Mouse (Mus musculus) cerebellum, adult (tissue): ENCODE measurements around the gene Gstp3.
"Not testable (repeated sequence)": the region's sequence is repeated elsewhere in the genome, so short reads cannot be mapped to it uniquely, and the experiment has no call there.

Experiments used
- ATAC-seq: cut with Nextera tagmentation; 2 replicates; pipeline ENCODE4 v1.9.2; 2017; ENCODE audit warnings: mild to moderate bottlenecking, moderate library complexity, mixed read lengths; ENCODE audit not compliant: insufficient number of reproducible peaks, low FRiP score, low TSS enrichment

The Gstp3 gene

DNA sequence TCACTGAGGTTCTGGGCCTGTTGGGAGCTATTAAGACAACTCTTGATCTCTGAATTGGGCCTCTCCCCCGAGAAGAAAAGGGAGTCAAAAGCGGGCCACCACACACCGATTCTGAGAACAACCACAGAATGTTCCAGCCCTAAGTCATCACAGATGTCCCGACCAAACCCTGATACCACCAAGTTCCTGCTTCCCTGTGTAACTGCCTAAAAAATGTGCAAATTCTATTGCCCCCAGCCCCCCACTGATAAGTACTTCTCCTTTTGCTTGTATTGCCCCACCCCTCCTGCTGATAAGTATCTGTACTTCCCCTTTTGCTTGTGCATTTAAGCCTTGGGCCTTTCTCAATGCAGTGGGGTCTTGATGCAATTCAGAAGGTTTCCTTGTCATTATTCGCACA is 15.3 kb downstream of the Gstp3 start:
- ATAC-seq, result not testable (repeated sequence)

- ATAC-seq, result no peak
These were observed 17.2 kb downstream of the Gstp3 start for GRCm38 (mm10) chr19:4042124-4042523.

- ATAC-seq, result not testable (repeated sequence)
These were observed 17.9 kb downstream of the Gstp3 start for GRCm38 (mm10) chr19:4041500-4041899.

GRCm38 (mm10) chr19:4040941-4041340 is 18.4 kb downstream of the Gstp3 start:
- ATAC-seq, result not testable (repeated sequence)

GRCm38 (mm10) chr19:4037788-4038232 is 21.6 kb downstream of the Gstp3 start, which contains the start of gene Gstp1:
Gstp1 (minus strand) TSS chr19:4037985.
- ATAC-seq, result peak; percentile 70; the same call in 1 of the 2 replicates

- ATAC-seq, result not testable (repeated sequence)
These were observed 22.1 kb downstream of the Gstp3 start for GRCm38 (mm10) chr19:4037154-4037787.

- no peak for ATAC-seq
These were observed 22.9 kb downstream of the Gstp3 start for GRCm38 (mm10) chr19:4036327-4037045.

DNA sequence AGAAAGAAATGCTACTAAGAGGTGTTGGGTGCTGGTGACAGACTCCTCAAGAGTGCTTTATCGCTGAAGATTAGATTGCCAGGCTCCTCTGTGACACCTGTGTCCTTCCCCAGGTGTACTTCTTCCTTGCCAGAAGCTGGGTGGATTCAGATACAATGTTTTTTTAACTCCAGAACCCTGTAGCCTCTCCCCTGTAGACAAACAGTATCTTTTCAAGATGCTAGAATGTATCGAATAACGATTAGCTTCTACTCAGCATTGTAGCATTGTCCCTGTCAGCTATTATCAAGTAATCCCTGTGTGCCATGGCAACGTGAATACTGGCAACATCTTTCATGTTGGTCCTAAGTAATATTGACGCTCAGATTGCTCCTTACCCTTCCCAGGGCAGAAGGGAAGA is 25.6 kb downstream of the Gstp3 start:
- ATAC-seq, result no peak

DNA sequence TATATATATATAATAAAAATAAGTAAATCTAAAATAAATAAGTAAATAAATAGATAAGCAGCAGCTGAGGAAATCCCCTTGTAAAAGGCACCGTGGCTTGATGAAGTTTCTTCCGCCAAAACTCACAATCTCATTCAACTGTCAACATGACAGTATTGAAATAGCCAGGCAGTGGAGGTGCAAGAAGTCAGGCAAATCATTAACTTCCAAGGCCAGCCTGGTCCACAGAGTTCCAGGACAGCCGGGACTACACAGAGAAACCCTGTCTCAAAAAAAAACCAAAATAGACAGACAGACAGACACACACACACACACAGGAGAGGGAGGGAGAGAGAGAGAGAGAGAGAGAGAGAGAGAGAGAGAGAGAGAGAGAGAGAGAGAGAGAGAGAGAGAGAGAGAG is 26.1 kb downstream of the Gstp3 start:
- ATAC-seq, result no peak

DNA sequence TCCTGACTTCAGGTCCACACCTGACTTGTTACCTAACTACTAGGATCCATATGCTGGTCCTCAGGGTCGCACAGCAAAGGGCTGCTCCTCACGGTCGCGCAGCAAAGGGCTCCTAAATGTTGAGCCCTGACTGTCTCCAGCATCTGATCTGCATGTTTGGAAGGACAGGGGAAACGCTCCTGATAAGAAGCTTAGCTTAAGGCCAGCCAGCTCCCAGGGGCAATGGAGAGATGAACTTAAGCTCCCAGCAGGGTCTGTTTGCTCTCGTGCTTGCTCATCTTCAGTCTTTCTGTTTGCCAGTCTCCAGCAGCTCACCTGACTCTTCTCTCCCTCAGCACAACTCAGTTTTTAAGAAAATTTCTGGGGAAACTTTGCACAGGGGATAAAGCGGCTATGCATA is 26.7 kb downstream of the Gstp3 start:
- no peak for ATAC-seq

DNA sequence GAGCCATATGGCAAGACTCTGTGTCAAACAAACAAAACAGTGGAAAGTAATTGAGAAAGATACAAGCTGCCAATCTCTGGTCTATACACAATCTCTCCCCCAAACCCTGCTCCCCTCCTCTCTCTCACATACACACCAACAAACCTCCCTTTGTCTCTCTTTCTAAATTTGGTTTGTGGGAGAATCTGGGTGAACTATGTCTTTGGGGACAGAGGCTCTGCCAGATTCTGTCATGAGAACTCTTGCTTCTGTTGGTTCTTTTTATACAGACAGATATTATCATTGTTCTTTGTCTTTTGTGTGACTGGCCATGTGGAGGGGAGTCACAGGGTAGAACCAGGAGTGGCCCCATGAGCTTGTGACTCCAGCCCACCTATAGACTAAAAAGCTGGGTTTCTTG is 31.8 kb downstream of the Gstp3 start:
- no peak for ATAC-seq

DNA sequence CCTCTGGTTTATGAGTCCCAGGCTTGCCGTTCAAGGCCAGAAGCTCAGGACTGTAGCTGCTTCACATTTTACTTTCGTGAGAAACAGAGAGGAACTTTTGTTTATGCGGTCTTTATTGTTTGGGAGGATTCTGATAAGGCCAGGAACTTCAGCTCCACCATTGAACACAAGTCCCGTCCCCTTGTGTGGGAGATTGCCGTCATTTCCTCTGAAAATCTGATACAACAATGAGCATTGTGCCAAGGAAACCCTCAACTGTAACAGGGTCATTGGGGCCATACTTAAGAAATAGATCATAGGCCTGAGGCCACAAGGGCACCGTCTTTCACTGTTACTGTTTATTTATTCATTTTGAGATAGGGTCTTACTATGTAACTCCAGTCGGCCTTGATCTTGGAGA is 36.2 kb downstream of the Gstp3 start:
- no peak for ATAC-seq

GRCm38 (mm10) chr19:4018743-4019583 is 40.4 kb downstream of the Gstp3 start:
- peak; percentile 83; the same call in 1 of the 2 replicates for ATAC-seq

DNA sequence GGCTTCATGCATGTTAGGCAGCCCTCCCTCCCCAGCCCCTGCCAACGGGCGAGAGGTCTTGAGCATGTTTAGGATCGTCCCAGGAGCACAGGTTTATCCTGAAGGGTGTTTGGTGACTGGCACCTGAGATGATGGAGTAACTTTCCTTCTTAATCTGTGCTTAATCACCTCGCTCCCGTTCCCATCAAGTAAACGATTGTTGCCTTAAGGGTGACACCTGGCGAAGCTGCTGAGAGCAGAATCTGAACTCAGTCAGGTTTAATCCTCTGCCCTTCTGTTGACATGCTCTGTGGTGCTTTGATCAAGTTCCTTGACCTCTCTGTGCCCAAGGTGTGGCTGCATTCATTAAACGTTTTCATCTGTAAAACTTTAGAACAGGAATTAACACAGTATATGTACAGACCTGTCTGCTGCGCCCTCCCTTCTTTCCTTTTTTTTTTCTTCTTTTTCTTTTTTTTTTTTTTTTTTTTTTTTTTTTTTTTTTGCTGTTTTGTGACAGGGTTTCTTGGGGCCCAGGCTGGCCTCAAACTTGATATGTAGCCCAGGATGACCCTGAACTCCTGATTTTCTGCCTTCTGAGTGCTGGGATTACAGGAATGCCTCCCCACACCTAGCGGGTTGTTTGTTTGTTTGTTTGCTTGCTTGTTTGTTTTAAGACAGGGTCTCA is 41.3 kb downstream of the Gstp3 start:
- no peak for ATAC-seq

GRCm38 (mm10) chr19:4015635-4016034 is 43.7 kb downstream of the Gstp3 start:
- no peak for ATAC-seq

- no peak for ATAC-seq
These were observed 44.6 kb downstream of the Gstp3 start for GRCm38 (mm10) chr19:4014802-4015201.

DNA sequence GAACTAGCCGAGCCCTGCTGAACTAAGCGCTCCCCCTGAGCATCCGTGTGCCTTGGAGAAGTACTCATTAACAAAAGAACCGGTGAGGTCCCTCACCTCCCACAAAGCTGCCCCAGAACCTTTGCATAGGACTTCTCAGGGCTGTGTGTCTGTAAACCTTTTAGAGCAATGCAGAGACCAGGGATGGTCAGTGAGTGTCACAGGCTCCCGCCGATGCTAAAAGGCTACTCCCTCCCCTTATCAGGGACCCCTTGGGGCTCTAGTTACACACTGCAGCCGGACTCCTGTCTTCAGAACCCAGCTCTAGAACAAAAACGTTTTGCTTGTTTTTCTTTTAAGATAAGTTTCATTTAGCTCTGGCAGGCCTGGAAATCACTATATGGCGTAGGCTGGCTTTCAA is 46.3 kb downstream of the Gstp3 start:
- 0 out of 2 replicates have a peak, but pooled peaks have one; percentile 7 for ATAC-seq

GRCm38 (mm10) chr19:4012432-4013022 is 46.8 kb downstream of the Gstp3 start, which contains the start of gene Ndufv1:
Ndufv1 (minus strand) TSS chr19:4012806.
- ATAC-seq, result peak; percentile 97

GRCm38 (mm10) chr19:4011086-4011485 is 48.3 kb downstream of the Gstp3 start:
- no peak for ATAC-seq
